Mouse (Mus musculus): ENCODE data around the gene Tubb1.

GRCm38 (mm10) chr2:174439961-174440360 is 10.5 kb upstream of the Tubb1 start:
- TF ChIP-seq USF1 (IDR thresholded peaks at IDR 0.05; ENCODE audit: low read depth), result no peak
- TF ChIP-seq POLR2A (IDR thresholded peaks at IDR 0.05; ENCODE audit: insufficient read length, low read depth), result no peak
- TF ChIP-seq E2F4 (IDR thresholded peaks at IDR 0.05; ENCODE audit: insufficient read depth), result no peak
- TF ChIP-seq CEBPB (IDR thresholded peaks at IDR 0.05; ENCODE audit: insufficient read depth, poor library complexity, severe bottlenecking), result no peak
- TF ChIP-seq REST (IDR thresholded peaks at IDR 0.05; ENCODE audit: insufficient read depth, insufficient read length), result no peak
- no peak for TF ChIP-seq TCF12 (IDR thresholded peaks at IDR 0.05; ENCODE audit: insufficient read depth, poor library complexity, severe bottlenecking)
- no peak for TF ChIP-seq MYOG (IDR thresholded peaks at IDR 0.05; ENCODE audit: control insufficient read depth in 1 of 3, insufficient read depth in 1 of 3, insufficient read length in 2 of 3, low read depth in 2 of 3)
- TF ChIP-seq MAX (IDR thresholded peaks at IDR 0.05; ENCODE audit: low read depth), result no peak
- no peak for TF ChIP-seq POLR2AphosphoS2 (IDR thresholded peaks at IDR 0.05; ENCODE audit: insufficient read length, low read depth)
- no peak for TF ChIP-seq SRF (IDR thresholded peaks at IDR 0.05; ENCODE audit: control insufficient read depth, insufficient read length, low read depth)
- TF ChIP-seq MYOD1 (IDR thresholded peaks at IDR 0.05; ENCODE audit: control insufficient read depth in 1 of 3, insufficient read length in 2 of 3, low read depth in 2 of 3), result no peak
- TF ChIP-seq TCF3 (IDR thresholded peaks at IDR 0.05; ENCODE audit: insufficient read length, low read depth), result no peak

Data from myocyte (in vitro differentiated cells).